Mouse (Mus musculus) neural tube, embryonic 11.5 days (tissue): ENCODE results near the gene Arrdc1. TPM values are rescaled to one million over a fixed set of nuclear protein-coding genes. Genes with fewer than 3 reads are reported as not detected.

ENCODE experiments used
- ATAC-seq: fragments of 200-750 bp; cut with Nextera tagmentation; 2 replicates; pipeline ENCODE4 v1.8.0; 2017; ENCODE audit warnings: moderate number of reproducible peaks, mild to moderate bottlenecking, moderate TSS enrichment, moderate library complexity; ENCODE audit not compliant: insufficient read depth, low FRiP score, low TSS enrichment
- DNase-seq: peaks from one replicate; pipeline ENCODE4 v3.0.0-alpha.2; 2015; ENCODE audit warnings: low spot score
- H3K27ac ChIP-seq: fragments of 300-500 bp; sonication (generic); 2 replicates; pipeline ENCODE4 v1.5.1; 2014; ENCODE audit warnings: low read depth, mild to moderate bottlenecking, low read length
- H3K27me3 ChIP-seq: fragments of 300-500 bp; sonication (generic); 2 replicates; pipeline ENCODE4 v1.6.1; 2014; ENCODE audit warnings: mild to moderate bottlenecking, low read length, mixed read lengths; ENCODE audit not compliant: control insufficient read depth, insufficient read depth
- H3K36me3 ChIP-seq: fragments of 300-500 bp; sonication (generic); 2 replicates; pipeline ENCODE4 v1.6.1; 2014; ENCODE audit warnings: mild to moderate bottlenecking, low read length, moderate library complexity, mixed read lengths; ENCODE audit not compliant: control insufficient read depth, insufficient read depth
- H3K4me1 ChIP-seq: fragments of 300-500 bp; sonication (generic); 2 replicates; pipeline ENCODE4 v1.6.1; 2014; ENCODE audit warnings: low read length, mixed read lengths; ENCODE audit not compliant: control insufficient read depth, insufficient read depth
- H3K4me2 ChIP-seq: fragments of 300-500 bp; sonication (generic); 2 replicates; pipeline ENCODE4 v1.6.1; 2014; ENCODE audit warnings: low read depth, mild to moderate bottlenecking, moderate library complexity
- H3K4me3 ChIP-seq: fragments of 300-500 bp; sonication (generic); 2 replicates; pipeline ENCODE4 v1.5.1; 2014; ENCODE audit warnings: low read depth, low read length
- H3K9ac ChIP-seq: fragments of 300-500 bp; sonication (generic); 2 replicates; pipeline ENCODE4 v1.6.1; 2014; ENCODE audit warnings: mild to moderate bottlenecking, low read length
- H3K9me3 ChIP-seq: fragments of 300-500 bp; sonication (generic); 2 replicates; pipeline ENCODE4 v1.6.1; 2016; ENCODE audit warnings: low read length; ENCODE audit not compliant: control insufficient read depth
- WGBS: fragments of 180-500 bp; shearing (Covaris S2); extraction: QIAGEN DNeasy Blood & Tissue Kit; methylation state at CpG from one replicate; pipeline ENCODE4 v1.1.7; 2014; 5-methylcytosine and 5-hydroxymethylcytosine counted together
- polyA plus RNA-seq: library from polyadenylated mRNA; unstranded; fragments of >200 nt; fragmentation: Nextera tagmentation; extraction: Ambion mirVana; gene quantifications from 2 replicates; pipeline ENCODE4 v1.2.1, GENCODE M21; 2014

The Arrdc1 gene
- polyA plus RNA-seq, 1 experiment from 2014 or later, result 15.6 TPM

DNA sequence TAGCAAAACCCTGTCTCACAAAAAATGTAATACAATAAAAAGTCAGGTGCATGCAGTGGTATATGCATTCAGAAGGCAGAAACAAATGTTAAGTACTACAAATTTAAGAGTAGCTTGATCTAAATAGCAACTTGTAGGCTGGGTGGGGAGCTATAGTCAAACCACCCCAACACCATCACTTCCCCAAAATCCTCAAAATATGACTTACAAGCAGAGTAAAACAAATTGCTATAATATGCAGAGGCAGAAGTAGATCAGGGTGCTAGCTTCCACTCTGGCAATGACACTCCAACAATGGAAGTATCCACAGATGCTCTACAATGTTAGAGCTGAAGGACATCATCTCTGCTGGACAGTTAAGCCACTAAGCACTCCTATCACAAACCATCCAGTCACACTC lies 22.5 kb downstream of the Arrdc1 start:
- no peak overlapping the region for H3K9ac ChIP-seq
- no peak overlapping the region for H3K4me2 ChIP-seq
- no peak overlapping the region for H3K4me3 ChIP-seq
- H3K4me1 ChIP-seq, result peaks cover 2% of the 10 kb centered on the region
- no peaks in the 10 kb centered on the region for H3K27me3 ChIP-seq
- no peaks in the 10 kb centered on the region for H3K9me3 ChIP-seq
- no peak overlapping the region for H3K27ac ChIP-seq
- DNase-seq, result no peak
- no peaks in the 10 kb centered on the region for H3K36me3 ChIP-seq
- no peak for ATAC-seq

DNA sequence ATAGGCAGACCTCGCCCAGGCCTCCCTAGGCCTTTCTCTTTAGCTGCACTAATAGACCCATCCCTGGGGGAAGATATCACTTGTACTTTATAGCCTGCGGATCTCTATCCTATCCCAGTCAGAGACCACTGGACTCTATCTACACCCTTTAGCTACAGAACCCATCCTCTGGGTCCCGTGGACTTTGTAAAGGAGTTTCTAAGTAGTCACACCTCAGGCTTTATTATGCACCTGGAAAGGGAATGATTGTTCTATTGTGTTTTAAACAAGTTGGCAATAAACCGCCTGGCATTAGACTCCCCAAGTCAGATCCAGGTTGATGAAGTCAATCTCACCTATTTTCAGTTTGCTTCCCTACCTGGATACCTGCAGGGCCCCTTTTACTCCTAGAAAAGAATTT lies 22.9 kb downstream of the Arrdc1 start:
- H3K4me3 ChIP-seq, result no peak overlapping the region
- no peak overlapping the region for H3K27ac ChIP-seq
- no peaks in the 10 kb centered on the region for H3K27me3 ChIP-seq
- no peaks in the 10 kb centered on the region for H3K36me3 ChIP-seq
- ATAC-seq (no peak), DNase-seq (no peak)
- no peaks in the 10 kb centered on the region for H3K4me1 ChIP-seq
- 81% methylated on average over 4 of the region's 4 CpGs for WGBS
- no peak overlapping the region for H3K9ac ChIP-seq
- no peaks in the 10 kb centered on the region for H3K9me3 ChIP-seq
- H3K4me2 ChIP-seq, result no peak overlapping the region

DNA sequence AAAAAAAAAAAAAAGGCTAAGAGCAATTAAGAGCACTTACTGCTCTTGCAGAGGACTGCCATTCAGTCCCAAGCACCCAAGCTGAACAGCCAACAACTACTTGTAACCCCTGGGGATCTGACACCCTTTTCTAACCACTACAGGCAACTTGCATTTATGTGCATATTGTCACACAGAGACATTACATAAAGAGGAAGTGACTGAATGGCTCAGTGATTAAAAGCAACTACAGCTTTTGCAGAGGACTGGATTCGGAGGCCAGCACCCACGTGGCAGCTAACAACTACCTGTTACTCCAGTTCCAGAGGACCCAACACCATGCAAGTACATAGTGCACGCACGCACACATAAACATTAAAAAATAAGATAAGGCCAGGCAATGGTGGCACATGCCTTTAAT lies 24.6 kb downstream of the Arrdc1 start:
- DNase-seq (no peak), ATAC-seq (no peak)
- 91% methylated on average over 4 of the region's 4 CpGs for WGBS

DNA sequence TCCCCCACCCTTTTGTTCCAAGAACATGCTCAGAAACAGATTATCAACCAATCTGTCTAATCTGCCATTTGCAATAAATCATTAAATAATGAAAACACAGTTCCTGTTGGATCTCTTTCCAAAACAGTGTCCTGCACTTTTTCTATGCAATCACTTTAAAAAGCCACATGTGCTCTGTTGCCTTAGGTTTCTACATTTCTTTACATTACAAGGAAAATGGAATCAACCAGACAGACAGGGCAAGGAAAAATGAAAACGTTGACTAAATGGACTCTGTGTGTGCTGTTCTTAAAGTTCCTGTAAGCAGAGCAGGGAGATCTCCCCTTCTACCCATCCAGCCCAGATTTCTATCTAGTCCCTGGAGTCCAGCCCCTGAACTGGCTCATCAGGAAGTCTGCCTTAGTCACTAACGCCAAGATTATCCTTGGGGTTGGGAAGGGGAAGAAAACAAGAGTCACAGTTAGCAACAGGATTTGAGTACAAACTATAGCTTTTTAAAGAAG lies 29.3 kb downstream of the Arrdc1 start:
- Histone ChIP-seq H3K36me3 (no peaks in the 10 kb centered on the region), H3K9me3 (no peaks in the 10 kb centered on the region), H3K4me1 (peaks cover 11% of the 10 kb centered on the region), H3K9ac (no peak overlapping the region), H3K4me3 (no peak overlapping the region), H3K27me3 (no peaks in the 10 kb centered on the region), H3K27ac (peak overlapping the region; percentile 73), H3K4me2 (no peak overlapping the region)
- 23% methylated on average over 2 of the region's 2 CpGs for WGBS
- ATAC-seq (0 out of 2 replicates have a peak, but pooled peaks have one; percentile 41), DNase-seq (no peak)

More for the DNA sequence above, 24.6 kb downstream of the Arrdc1 start:
- Histone ChIP-seq H3K9ac (no peak overlapping the region), H3K4me2 (no peak overlapping the region), H3K27ac (no peak overlapping the region), H3K4me3 (no peak overlapping the region), H3K27me3 (no peaks in the 10 kb centered on the region), H3K4me1 (peaks cover 11% of the 10 kb centered on the region), H3K36me3 (no peaks in the 10 kb centered on the region), H3K9me3 (no peaks in the 10 kb centered on the region)

DNA sequence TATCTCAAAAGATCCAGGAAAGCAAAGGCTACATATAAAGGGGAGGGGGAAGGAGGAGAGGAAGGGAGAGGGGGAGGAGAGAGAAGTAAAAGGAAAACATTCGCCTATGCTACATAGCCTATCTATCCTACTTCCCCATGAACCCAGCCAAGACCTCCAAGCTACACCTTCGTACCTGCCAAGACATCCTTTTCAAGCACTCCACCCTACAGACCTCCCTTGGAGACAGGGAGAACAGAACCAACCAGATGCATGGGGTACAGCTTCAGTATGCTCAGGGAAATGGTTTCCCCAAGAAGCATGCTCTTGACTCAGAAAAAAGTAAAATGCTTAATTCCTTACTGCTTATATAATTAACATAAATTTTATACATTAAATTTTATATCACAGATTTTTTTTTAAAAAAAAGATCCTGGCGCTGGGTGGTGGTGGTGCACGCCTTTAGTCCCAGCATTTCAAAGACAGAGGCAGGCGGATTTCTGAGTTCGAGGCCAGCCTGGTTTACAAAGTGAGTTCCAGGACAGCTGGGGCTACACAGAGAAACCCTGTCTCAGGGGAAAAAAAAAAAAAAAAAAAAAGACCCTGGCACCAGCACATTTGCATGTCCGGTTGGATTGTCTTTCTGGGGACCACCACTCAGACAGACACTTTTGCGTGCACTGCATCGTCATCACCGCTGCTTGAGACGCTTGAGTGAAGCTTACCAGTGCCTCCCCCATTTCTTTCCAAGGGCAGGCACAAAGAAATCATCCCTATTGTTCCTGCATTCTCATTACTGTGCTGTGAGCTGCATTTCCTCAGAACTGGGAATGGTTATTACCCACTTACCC lies 30.0 kb downstream of the Arrdc1 start:
- DNase-seq, result peak; percentile 60
- ATAC-seq, result peak; percentile 85
- no peak overlapping the region for H3K9ac ChIP-seq
- peak overlapping the region; percentile 73; the same call in 1 of the 2 replicates for H3K27ac ChIP-seq
- H3K9me3 ChIP-seq, result no peaks in the 10 kb centered on the region
- no peaks in the 10 kb centered on the region for H3K27me3 ChIP-seq
- H3K36me3 ChIP-seq, result no peaks in the 10 kb centered on the region
- 58% methylated on average over 11 of the region's 11 CpGs for WGBS
- no peak overlapping the region for H3K4me3 ChIP-seq
- peaks cover 11% of the 10 kb centered on the region for H3K4me1 ChIP-seq
- no peak overlapping the region for H3K4me2 ChIP-seq

DNA sequence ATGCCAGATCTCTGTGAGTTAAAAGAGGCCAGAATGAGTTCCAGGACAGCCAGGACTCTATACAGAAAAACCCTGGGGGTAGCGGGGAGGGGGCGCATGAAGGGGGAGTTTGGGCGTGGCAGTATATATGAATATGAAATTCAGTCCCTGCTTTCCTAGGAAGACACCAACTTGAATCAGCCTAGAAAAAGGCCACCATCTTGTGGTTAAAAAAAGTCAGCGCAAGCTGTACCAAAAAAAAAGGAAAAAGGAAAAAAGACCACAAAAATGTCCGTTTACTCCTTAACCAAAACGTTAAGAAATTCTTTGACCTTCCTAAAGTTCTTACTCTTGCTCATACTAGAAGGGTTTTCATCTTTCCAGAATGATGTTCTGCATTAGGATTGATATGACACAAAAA lies 32.1 kb downstream of the Arrdc1 start:
- WGBS, result 92% methylated on average over 6 of the region's 6 CpGs
- Histone ChIP-seq H3K4me2 (no peak overlapping the region), H3K36me3 (no peaks in the 10 kb centered on the region), H3K27me3 (no peaks in the 10 kb centered on the region), H3K9me3 (no peaks in the 10 kb centered on the region), H3K9ac (no peak overlapping the region), H3K4me1 (peaks cover 11% of the 10 kb centered on the region), H3K27ac (no peak overlapping the region), H3K4me3 (no peak overlapping the region)
- DNase-seq (no peak), ATAC-seq (no peak)

DNA sequence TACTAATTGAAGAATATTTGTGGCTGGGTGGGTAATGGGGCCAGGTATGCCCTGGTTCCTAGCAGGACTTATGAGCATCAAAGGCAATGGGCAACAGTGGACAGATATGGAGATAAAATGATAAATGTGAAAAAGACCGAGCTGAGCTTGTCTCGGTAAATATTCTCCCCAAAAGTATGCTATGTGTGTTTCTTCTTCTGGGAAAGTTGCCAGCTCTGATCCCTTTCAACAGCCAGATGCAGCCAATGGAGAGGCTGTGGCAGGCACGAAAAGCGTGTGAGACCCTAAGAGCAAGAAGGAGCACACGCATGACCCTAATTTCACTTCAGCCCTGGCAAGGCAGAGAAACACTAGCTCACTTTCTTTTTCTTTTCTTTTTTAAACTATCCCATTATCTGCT lies 34.0 kb downstream of the Arrdc1 start:
- no peak for DNase-seq
- no peak for ATAC-seq
- H3K9me3 ChIP-seq, result no peaks in the 10 kb centered on the region
- H3K27me3 ChIP-seq, result no peaks in the 10 kb centered on the region
- peaks cover 5% of the 10 kb centered on the region for H3K4me1 ChIP-seq
- no peak overlapping the region for H3K4me2 ChIP-seq
- H3K4me3 ChIP-seq, result no peak overlapping the region
- WGBS, result 93% methylated on average over 5 of the region's 5 CpGs
- no peak overlapping the region for H3K27ac ChIP-seq
- no peak overlapping the region for H3K9ac ChIP-seq
- no peaks in the 10 kb centered on the region for H3K36me3 ChIP-seq

DNA sequence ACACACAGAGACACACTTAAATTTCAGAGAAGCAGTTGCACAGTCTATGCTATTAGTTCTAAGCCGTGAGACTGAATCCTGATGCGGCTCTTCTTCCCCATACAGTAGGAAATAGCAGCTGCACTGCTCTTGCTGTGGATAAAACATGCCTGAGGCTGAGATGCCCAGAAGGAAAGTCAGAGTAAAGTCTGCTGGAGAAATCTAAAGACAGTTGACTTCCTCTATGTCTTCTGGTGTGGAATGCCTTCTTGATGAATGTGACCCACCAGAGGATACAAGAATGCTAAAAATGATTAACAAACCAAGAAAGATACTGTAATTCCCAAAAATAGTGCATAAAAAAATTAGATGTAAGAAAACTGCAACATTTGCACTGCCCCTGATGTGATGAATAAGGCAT lies 35.8 kb downstream of the Arrdc1 start:
- ATAC-seq, result no peak
- no peak overlapping the region for H3K27ac ChIP-seq
- H3K9ac ChIP-seq, result no peak overlapping the region

DNA sequence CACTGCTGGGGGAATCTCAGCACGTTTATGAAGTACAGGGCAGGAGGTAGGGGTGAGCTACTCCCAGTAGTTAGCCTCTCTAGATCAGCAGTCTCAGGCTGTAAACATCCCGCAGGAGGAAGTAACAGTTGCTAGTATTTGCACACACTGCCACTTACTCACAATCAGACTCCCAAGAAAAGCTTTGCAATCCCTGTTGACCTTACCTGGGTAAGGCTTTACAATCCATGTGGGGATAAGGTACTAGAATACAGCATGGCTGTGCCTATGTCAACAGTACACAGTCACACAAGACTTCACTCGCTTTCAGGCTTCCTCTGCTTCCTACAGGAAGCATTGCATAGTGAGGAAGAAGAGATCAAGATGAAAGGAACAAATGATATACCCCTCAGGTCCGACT lies 38.3 kb downstream of the Arrdc1 start:
- Histone ChIP-seq H3K4me1 (no peaks in the 10 kb centered on the region), H3K9me3 (no peaks in the 10 kb centered on the region), H3K9ac (no peak overlapping the region), H3K4me3 (no peak overlapping the region), H3K27ac (no peak overlapping the region), H3K4me2 (no peak overlapping the region), H3K36me3 (no peaks in the 10 kb centered on the region), H3K27me3 (no peaks in the 10 kb centered on the region)
- ATAC-seq, result no peak
- 88% methylated on average over 4 of the region's 4 CpGs for WGBS
- DNase-seq, result no peak

More for the DNA sequence above, 35.8 kb downstream of the Arrdc1 start:
- H3K27me3 ChIP-seq, result no peaks in the 10 kb centered on the region
- DNase-seq, result no peak
- no peaks in the 10 kb centered on the region for H3K36me3 ChIP-seq
- no peaks in the 10 kb centered on the region for H3K9me3 ChIP-seq
- no peak overlapping the region for H3K4me3 ChIP-seq
- WGBS, result 93% methylated on average over 2 of the region's 2 CpGs
- no peak overlapping the region for H3K4me2 ChIP-seq
- H3K4me1 ChIP-seq, result no peaks in the 10 kb centered on the region
